Mouse (Mus musculus): ENCODE results near the gene Nfkb2. TPM values are rescaled to one million over a fixed set of nuclear protein-coding genes. Genes with fewer than 3 reads are reported as not detected.

Gene Nfkb2
- polyA plus RNA-seq, 1 experiment from 2014 or later = 5.4 TPM

DNA sequence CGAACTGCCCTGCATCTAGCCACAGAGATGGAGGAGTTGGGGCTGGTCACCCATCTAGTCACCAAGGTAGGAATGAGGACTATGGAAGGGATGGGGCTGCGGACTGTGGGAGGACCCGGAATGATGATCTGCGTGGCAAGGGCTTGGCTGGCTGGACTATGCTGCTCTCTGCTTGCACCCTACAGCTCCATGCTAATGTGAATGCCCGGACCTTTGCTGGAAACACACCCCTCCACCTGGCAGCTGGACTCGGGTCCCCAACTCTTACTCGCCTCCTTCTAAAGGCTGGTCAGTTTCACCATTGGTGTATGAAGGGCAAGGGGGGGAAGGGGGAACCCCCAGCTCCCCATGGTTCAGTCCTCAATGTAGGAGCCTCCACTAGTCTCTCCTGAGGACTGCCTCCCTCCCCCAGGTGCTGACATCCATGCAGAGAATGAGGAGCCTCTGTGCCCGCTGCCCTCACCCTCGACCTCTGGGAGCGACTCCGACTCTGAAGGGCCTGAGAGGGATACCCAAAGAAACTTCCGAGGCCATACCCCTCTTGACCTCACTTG is 6.3 kb downstream of the Nfkb2 start:
- WGBS = 92% methylated on average over 12 of the region's 12 CpGs
- Histone ChIP-seq H3K4me1 (ENCODE audit: control insufficient read depth, insufficient read depth, low read length) (peaks cover 4% of the 10 kb centered on the region), H3K27me3 (ENCODE audit: control insufficient read depth, insufficient read depth, low read length) (peaks cover 26% of the 10 kb centered on the region), H3K4me3 (ENCODE audit: low read depth, low read length) (no peak overlapping the region), H3K9ac (replicated peaks; ENCODE audit: low read length) (no peak overlapping the region), H3K9me3 (replicated peaks; ENCODE audit: control insufficient read depth, low read length) (no peaks in the 10 kb centered on the region), H3K4me2 (ENCODE audit: low read depth, low read length) (no peak overlapping the region), H3K36me3 (replicated peaks; ENCODE audit: control insufficient read depth, insufficient read depth, low read depth, low read length) (no peaks in the 10 kb centered on the region; the same call in 1 of the 2 replicates), H3K27ac (replicated peaks; ENCODE audit: low read depth, low read length) (no peak overlapping the region)
- no peak for DNase-seq (ENCODE audit: low spot score)
- ATAC-seq (replicated peaks; ENCODE audit: insufficient number of reproducible peaks, low FRiP score, low TSS enrichment, low read depth) = no peak

GRCm38 (mm10) chr19:46311341-46311740 is 7.2 kb downstream of the Nfkb2 start:
- no peak for DNase-seq (ENCODE audit: low spot score)
- Histone ChIP-seq H3K27me3 (ENCODE audit: control insufficient read depth, insufficient read depth, low read length) (peaks cover 36% of the 10 kb centered on the region), H3K4me1 (ENCODE audit: control insufficient read depth, insufficient read depth, low read length) (peaks cover 4% of the 10 kb centered on the region), H3K4me2 (ENCODE audit: low read depth, low read length) (no peak overlapping the region), H3K9me3 (replicated peaks; ENCODE audit: control insufficient read depth, low read length) (no peaks in the 10 kb centered on the region), H3K36me3 (replicated peaks; ENCODE audit: control insufficient read depth, insufficient read depth, low read depth, low read length) (no peaks in the 10 kb centered on the region; the same call in 1 of the 2 replicates), H3K9ac (replicated peaks; ENCODE audit: low read length) (no peak overlapping the region), H3K27ac (replicated peaks; ENCODE audit: low read depth, low read length) (no peak overlapping the region), H3K4me3 (ENCODE audit: low read depth, low read length) (no peak overlapping the region)
- WGBS = 83% methylated on average over 9 of the region's 9 CpGs
- ATAC-seq (replicated peaks; ENCODE audit: insufficient number of reproducible peaks, low FRiP score, low TSS enrichment, low read depth) = no peak

- Histone ChIP-seq H3K27ac (replicated peaks; ENCODE audit: low read depth, low read length) (no peak overlapping the region), H3K4me1 (ENCODE audit: control insufficient read depth, insufficient read depth, low read length) (peaks cover 7% of the 10 kb centered on the region), H3K9ac (replicated peaks; ENCODE audit: low read length) (no peak overlapping the region), H3K4me3 (ENCODE audit: low read depth, low read length) (no peak overlapping the region), H3K4me2 (ENCODE audit: low read depth, low read length) (no peak overlapping the region), H3K27me3 (ENCODE audit: control insufficient read depth, insufficient read depth, low read length) (peaks cover 47% of the 10 kb centered on the region), H3K36me3 (replicated peaks; ENCODE audit: control insufficient read depth, insufficient read depth, low read depth, low read length) (no peaks in the 10 kb centered on the region; the same call in 1 of the 2 replicates), H3K9me3 (replicated peaks; ENCODE audit: control insufficient read depth, low read length) (no peaks in the 10 kb centered on the region)
- no peak for ATAC-seq (replicated peaks; ENCODE audit: insufficient number of reproducible peaks, low FRiP score, low TSS enrichment, low read depth)
- no peak for DNase-seq (ENCODE audit: low spot score)
- WGBS = 91% methylated on average over 21 of the region's 21 CpGs
Measured at GRCm38 (mm10) chr19:46312566-46312965, 8.4 kb downstream of the Nfkb2 start.

DNA sequence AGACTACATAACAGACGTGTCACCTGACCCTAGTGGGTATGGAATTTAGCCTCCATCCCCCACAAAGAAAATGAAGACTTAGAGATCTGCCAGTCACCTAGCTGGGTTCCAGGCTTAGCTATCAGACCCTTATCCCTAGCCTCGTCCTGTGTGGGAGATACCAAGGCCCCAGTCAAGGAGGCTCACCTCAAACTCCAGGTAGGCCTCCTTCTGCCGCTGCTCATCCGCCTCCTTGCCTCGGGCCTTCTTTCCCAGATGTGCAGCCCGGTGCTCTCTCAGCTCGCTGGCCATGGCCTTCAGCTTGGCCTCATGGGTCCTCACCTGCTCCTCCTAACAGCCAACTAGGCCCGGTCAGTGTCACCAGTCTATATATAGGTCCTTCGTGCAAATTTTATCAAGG is 9.0 kb downstream of the Nfkb2 start:
- DNase-seq (ENCODE audit: low spot score) = no peak
- WGBS = 80% methylated on average over 9 of the region's 9 CpGs
- no peaks in the 10 kb centered on the region; the same call in 1 of the 2 replicates for H3K36me3 ChIP-seq (replicated peaks; ENCODE audit: control insufficient read depth, insufficient read depth, low read depth, low read length)
- H3K4me2 ChIP-seq (ENCODE audit: low read depth, low read length) = no peak overlapping the region
- no peaks in the 10 kb centered on the region for H3K9me3 ChIP-seq (replicated peaks; ENCODE audit: control insufficient read depth, low read length)
- H3K27ac ChIP-seq (replicated peaks; ENCODE audit: low read depth, low read length) = no peak overlapping the region
- ATAC-seq (replicated peaks; ENCODE audit: insufficient number of reproducible peaks, low FRiP score, low TSS enrichment, low read depth) = no peak
- H3K27me3 ChIP-seq (ENCODE audit: control insufficient read depth, insufficient read depth, low read length) = peaks cover 50% of the 10 kb centered on the region
- H3K9ac ChIP-seq (replicated peaks; ENCODE audit: low read length) = no peak overlapping the region
- peaks cover 12% of the 10 kb centered on the region for H3K4me1 ChIP-seq (ENCODE audit: control insufficient read depth, insufficient read depth, low read length)
- H3K4me3 ChIP-seq (ENCODE audit: low read depth, low read length) = no peak overlapping the region

DNA sequence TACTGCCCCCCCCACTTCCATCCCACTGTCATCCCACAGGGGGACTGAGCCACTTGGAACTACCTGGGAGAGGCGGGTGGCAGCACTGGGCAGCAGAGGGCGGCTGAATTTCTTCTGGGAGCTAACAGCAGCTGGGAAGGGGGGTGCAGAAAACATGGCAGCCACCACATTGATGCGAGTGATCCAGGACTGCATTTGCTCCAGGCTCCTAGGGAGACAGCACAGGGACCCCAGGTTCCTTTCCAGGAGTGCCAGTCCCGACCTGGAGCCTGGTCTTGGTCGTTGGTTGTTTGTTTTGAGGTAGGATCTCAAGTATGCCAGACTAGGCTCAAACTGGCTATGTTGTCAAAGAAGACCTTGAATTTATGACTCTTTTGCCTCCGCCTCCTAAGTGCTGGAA is 9.5 kb downstream of the Nfkb2 start:
- H3K27me3 ChIP-seq (ENCODE audit: control insufficient read depth, insufficient read depth, low read length) = peaks cover 53% of the 10 kb centered on the region
- WGBS = 71% methylated on average over 6 of the region's 6 CpGs
- no peak overlapping the region for H3K4me3 ChIP-seq (ENCODE audit: low read depth, low read length)
- DNase-seq (ENCODE audit: low spot score) (no peak), ATAC-seq (replicated peaks; ENCODE audit: insufficient number of reproducible peaks, low FRiP score, low TSS enrichment, low read depth) (no peak)
- no peak overlapping the region for H3K27ac ChIP-seq (replicated peaks; ENCODE audit: low read depth, low read length)
- no peaks in the 10 kb centered on the region; the same call in 1 of the 2 replicates for H3K36me3 ChIP-seq (replicated peaks; ENCODE audit: control insufficient read depth, insufficient read depth, low read depth, low read length)
- peaks cover 10% of the 10 kb centered on the region for H3K4me1 ChIP-seq (ENCODE audit: control insufficient read depth, insufficient read depth, low read length)
- no peak overlapping the region for H3K9ac ChIP-seq (replicated peaks; ENCODE audit: low read length)
- H3K9me3 ChIP-seq (replicated peaks; ENCODE audit: control insufficient read depth, low read length) = no peaks in the 10 kb centered on the region
- no peak overlapping the region for H3K4me2 ChIP-seq (ENCODE audit: low read depth, low read length)

- no peak for DNase-seq (ENCODE audit: low spot score)
- Histone ChIP-seq H3K9ac (replicated peaks; ENCODE audit: low read length) (no peak overlapping the region), H3K4me3 (ENCODE audit: low read depth, low read length) (no peak overlapping the region), H3K4me2 (ENCODE audit: low read depth, low read length) (no peak overlapping the region), H3K4me1 (ENCODE audit: control insufficient read depth, insufficient read depth, low read length) (peaks cover 7% of the 10 kb centered on the region), H3K9me3 (replicated peaks; ENCODE audit: control insufficient read depth, low read length) (no peaks in the 10 kb centered on the region), H3K27ac (replicated peaks; ENCODE audit: low read depth, low read length) (no peak overlapping the region), H3K27me3 (ENCODE audit: control insufficient read depth, insufficient read depth, low read length) (peaks cover 55% of the 10 kb centered on the region), H3K36me3 (replicated peaks; ENCODE audit: control insufficient read depth, insufficient read depth, low read depth, low read length) (no peaks in the 10 kb centered on the region; the same call in 1 of the 2 replicates)
- 11% methylated on average over 18 of the region's 18 CpGs for WGBS
- ATAC-seq (replicated peaks; ENCODE audit: insufficient number of reproducible peaks, low FRiP score, low TSS enrichment, low read depth) = no peak
Measured at GRCm38 (mm10) chr19:46314151-46314601, 10.1 kb downstream of the Nfkb2 start.

GRCm38 (mm10) chr19:46314872-46315742 is 11.0 kb downstream of the Nfkb2 start:
- 42% methylated on average over 14 of the region's 14 CpGs for WGBS
- no peak for DNase-seq (ENCODE audit: low spot score)

More at GRCm38 (mm10) chr19:46314872-46315742, 11.0 kb downstream of the Nfkb2 start:
- no peaks in the 10 kb centered on the region for H3K9me3 ChIP-seq (replicated peaks; ENCODE audit: control insufficient read depth, low read length)
- H3K27ac ChIP-seq (replicated peaks; ENCODE audit: low read depth, low read length) = no peak overlapping the region
- no peak overlapping the region for H3K4me3 ChIP-seq (ENCODE audit: low read depth, low read length)
- peaks cover 7% of the 10 kb centered on the region for H3K4me1 ChIP-seq (ENCODE audit: control insufficient read depth, insufficient read depth, low read length)
- H3K36me3 ChIP-seq (replicated peaks; ENCODE audit: control insufficient read depth, insufficient read depth, low read depth, low read length) = no peaks in the 10 kb centered on the region; the same call in 1 of the 2 replicates
- H3K4me2 ChIP-seq (ENCODE audit: low read depth, low read length) = no peak overlapping the region
- peaks cover 64% of the 10 kb centered on the region for H3K27me3 ChIP-seq (ENCODE audit: control insufficient read depth, insufficient read depth, low read length)
- no peak for ATAC-seq (replicated peaks; ENCODE audit: insufficient number of reproducible peaks, low FRiP score, low TSS enrichment, low read depth)
- H3K9ac ChIP-seq (replicated peaks; ENCODE audit: low read length) = no peak overlapping the region
